Comparison of ENCODE assay signal across 8 mouse cellular contexts in the genomic region with DNA sequence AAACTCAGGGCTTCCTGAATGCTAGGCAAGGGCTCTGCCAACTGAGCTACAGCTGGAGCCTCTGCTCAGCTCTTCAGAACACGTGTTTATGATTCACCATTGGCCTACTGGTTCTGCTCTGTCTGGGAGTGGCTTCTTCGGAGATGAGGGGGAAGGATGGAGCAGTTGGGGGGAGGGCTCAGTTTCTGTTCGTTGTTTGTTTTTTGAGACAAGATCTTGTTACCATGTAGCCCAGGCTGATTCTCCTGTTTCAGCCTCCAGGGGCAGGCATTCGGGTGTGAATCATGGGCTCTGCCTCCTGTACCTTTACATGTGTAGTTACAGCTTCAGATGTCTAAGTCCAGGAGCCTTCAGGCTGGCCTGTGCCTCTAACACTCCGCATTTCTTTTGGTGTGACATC.
DNase-seq lines count a peak whose midpoint lies in the region; ATAC-seq lines count a peak whose summit lies in the region.

No protein-coding gene starts in this region.

- WGBS in embryonic facial prominence, embryonic 11.5 days, result 29% methylated on average over 5 of the region's 5 CpGs
- 62% methylated on average over 5 of the region's 5 CpGs for WGBS in midbrain, embryonic 10.5 days

- ATAC-seq in embryonic facial prominence, embryonic 11.5 days (replicated peaks; ENCODE audit: insufficient number of reproducible peaks, low FRiP score, low TSS enrichment, low read depth), result no peak

- peak; percentile 14 for DNase-seq in kidney, postnatal 10 days
- no peak for DNase-seq in kidney, adult 18-20 months
- DNase-seq in embryonic facial prominence, embryonic 11.5 days (ENCODE audit: low spot score), result peak; percentile 54
- DNase-seq in lung, postnatal 10 days, result peak; percentile 57
- DNase-seq in thymus, postnatal 36 days, result peak; percentile 56 to 67
- no peak for DNase-seq in adrenal gland, postnatal 36 days
- no peak for DNase-seq in testis, postnatal 10 days (ENCODE audit: low spot score)
- no peak for DNase-seq in midbrain, embryonic 10.5 days (ENCODE audit: low spot score)

- H3K27me3 ChIP-seq in embryonic facial prominence, embryonic 11.5 days (ENCODE audit: control insufficient read depth, insufficient read depth, low read length), result no peaks in the 10 kb centered on the region
- no peaks in the 10 kb centered on the region for H3K27me3 ChIP-seq in midbrain, embryonic 10.5 days (ENCODE audit: low read depth, poor library complexity, severe bottlenecking)

- H3K36me3 ChIP-seq in embryonic facial prominence, embryonic 11.5 days (replicated peaks; ENCODE audit: control insufficient read depth, insufficient read depth, low read depth, low read length), result no peaks in the 10 kb centered on the region
- H3K36me3 ChIP-seq in midbrain, embryonic 10.5 days, result no peaks in the 10 kb centered on the region

- no peak overlapping the region for H3K27ac ChIP-seq in embryonic facial prominence, embryonic 11.5 days (replicated peaks; ENCODE audit: low read depth, low read length)
- H3K27ac ChIP-seq in midbrain, embryonic 10.5 days (replicated peaks), result no peak overlapping the region

- H3K4me3 ChIP-seq in embryonic facial prominence, embryonic 11.5 days (ENCODE audit: low read depth, low read length), result no peak overlapping the region
- no peak overlapping the region for H3K4me3 ChIP-seq in midbrain, embryonic 10.5 days

- no peak overlapping the region for H3K4me2 ChIP-seq in embryonic facial prominence, embryonic 11.5 days (ENCODE audit: low read depth, low read length)

- H3K9ac ChIP-seq in embryonic facial prominence, embryonic 11.5 days (replicated peaks; ENCODE audit: low read length), result no peak overlapping the region

- H3K9me3 ChIP-seq in embryonic facial prominence, embryonic 11.5 days (replicated peaks; ENCODE audit: control insufficient read depth, low read length), result no peaks in the 10 kb centered on the region
- no peaks in the 10 kb centered on the region for H3K9me3 ChIP-seq in midbrain, embryonic 10.5 days (replicated peaks)

- H3K4me1 ChIP-seq in embryonic facial prominence, embryonic 11.5 days (ENCODE audit: control insufficient read depth, insufficient read depth, low read length), result no peaks in the 10 kb centered on the region
- H3K4me1 ChIP-seq in midbrain, embryonic 10.5 days, result 0 out of 2 replicates have a peak, but pooled peaks cover 3% of the 10 kb centered on the region

Comparison
In these comparisons a context has a peak if more than half of its experiments do, and no peak if none do; other contexts are left out.
1. DNase-seq: peak in kidney, postnatal 10 days (single experiment), embryonic facial prominence, embryonic 11.5 days (single experiment), lung, postnatal 10 days (single experiment) and thymus, postnatal 36 days (2 of 2); none in kidney, adult 18-20 months (single experiment), adrenal gland, postnatal 36 days (0 of 2), testis, postnatal 10 days (single experiment) and midbrain, embryonic 10.5 days (single experiment).